Mouse (Mus musculus) common myeloid progenitor, adult 5-6 weeks (primary cell): Measurements from ENCODE around the gene A730061H03Rik. TPM values are rescaled to one million over a fixed set of nuclear protein-coding genes. Genes with fewer than 3 reads are reported as not detected.

Experiments used
- ATAC-seq: replicated peaks from 2 replicates; pipeline ENCODE4 v1.8.0; 2016; ENCODE audit warnings: low read depth, mild to moderate bottlenecking, moderate TSS enrichment, inconsistent platforms; ENCODE audit not compliant: poor library complexity, severe bottlenecking
- total RNA-seq: library from RNA; stranded (forward); fragments of 200-1000, 187-1606 nt; gene quantifications from 2 replicates; pipeline ENCODE4 v1.2.3, GENCODE M21; 2017

A730061H03Rik gene
- total RNA-seq = not detected in 2 replicates

DNA sequence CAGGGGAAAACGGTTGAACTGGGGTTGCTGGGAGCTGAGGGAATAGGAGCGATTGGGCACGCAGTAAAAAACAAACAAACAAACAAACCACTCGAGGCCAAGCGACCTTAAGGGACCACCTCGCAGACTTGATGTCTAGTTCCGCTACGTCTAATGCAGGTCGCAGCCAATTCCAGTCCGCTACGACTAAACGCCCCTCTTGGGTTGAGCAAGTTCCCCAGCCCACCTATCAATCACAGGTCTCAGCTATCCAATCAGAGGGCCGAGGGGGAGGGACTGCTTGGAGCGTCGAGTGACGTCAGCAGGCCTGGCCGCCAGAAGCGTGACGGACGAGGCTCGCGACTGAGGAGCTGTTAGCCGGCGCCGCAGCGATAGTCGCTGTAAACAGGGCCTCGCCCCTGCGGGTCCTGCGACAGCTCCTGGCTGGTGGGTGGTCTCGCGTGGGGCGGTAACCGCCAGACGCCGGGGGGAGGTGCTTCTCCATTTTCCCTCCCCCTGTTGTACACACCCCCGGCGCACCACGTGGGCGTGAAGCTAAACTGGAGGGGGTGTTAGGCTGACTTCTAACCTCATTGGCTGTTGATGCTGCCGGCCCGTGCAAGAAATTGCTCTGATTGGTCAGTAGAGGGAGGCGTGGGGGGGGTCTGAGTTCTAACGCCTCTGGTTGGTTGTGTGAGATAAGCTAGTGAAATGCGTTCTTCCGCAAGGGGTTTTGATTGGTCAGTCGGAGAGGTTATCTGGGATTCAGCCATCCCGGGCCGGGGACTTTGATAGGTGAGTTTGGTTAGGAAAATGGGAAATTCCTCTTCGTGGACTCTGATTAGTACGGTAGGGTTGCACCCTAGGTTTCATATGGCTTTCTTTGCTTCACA, at the start of gene A730061H03Rik:
TSS of gene A730061H03Rik (minus strand) at position 205 of the 872 bp plus-strand sequence.
- ATAC-seq = peak; percentile 76

- ATAC-seq = no peak
These were observed 48.1 kb upstream of the A730061H03Rik start for GRCm38 (mm10) chr14:55608339-55608738.

GRCm38 (mm10) chr14:55605743-55606459, 45.7 kb upstream of the A730061H03Rik start:
- no peak for ATAC-seq

DNA sequence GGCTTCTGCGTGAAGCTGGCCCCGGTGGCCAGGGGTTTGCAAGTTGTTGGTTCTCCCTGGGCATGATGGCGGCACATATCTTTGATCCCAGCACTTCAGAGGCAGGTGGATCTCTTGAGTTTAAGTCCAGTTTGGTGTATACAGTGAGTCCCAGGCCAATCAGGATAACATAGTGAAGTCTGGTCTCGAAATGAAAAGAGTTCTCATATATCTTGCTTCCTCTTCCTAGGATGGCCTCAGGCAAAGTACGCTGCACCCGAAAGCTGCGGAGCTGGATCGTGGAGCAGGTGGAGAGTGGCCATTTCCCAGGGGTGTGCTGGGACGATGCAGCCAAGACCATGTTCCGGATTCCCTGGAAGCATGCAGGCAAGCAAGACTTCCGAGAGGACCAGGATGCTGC, 44.6 kb upstream of the A730061H03Rik start:
- no peak for ATAC-seq

DNA sequence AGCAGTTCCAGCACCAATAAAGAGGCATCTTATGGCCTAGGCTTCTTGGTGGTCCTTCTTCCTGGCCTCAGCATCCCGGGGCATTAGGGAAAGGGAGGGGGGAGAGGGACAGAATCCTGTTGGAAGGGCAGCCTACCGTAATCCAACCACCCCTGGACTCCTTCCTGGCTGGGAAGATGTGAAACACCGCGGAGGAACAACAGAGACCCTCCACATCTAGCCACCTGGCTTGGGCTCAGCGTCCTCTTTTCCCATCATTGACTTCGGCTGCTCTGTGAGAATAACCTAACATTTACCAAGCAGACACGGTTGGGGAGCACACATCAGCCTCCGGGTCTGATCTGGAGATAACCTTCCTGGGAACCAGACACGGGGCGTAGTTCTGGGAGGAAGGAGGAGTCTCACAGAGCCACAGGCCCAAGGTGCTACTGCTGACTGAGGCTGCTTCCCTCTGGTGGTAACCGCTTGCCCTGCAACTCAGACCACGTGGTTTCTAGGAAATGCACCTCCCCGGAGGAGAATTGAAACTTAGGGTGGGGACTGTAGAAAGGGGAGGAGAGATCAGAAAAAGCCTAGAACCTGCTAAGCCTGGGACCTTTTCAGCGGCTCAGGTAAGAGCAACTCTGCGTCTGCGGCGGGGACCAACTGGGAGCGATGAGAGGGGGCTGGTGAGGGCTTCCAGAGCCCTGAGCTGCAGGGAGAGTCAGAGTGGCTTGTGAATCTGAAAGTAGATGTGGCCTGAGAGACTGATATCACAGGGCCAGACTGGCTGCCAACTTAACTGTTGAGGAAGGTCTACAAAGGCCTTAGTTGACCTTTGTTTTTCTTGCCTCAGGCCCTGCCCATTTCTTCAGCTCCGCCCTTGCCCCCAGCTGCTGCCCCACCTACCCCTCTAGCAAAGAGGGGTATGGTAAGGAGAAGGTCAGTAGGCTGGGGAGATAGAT, 43.7 kb upstream of the A730061H03Rik start:
- ATAC-seq = peak; percentile 93

GRCm38 (mm10) chr14:55603271-55603632, 43.0 kb upstream of the A730061H03Rik start, which contains the start of gene Irf9:
Gene Irf9 (plus strand): TSS chr14:55603571.
- ATAC-seq = 0 out of 2 replicates have a peak, but pooled peaks have one; percentile 16

DNA sequence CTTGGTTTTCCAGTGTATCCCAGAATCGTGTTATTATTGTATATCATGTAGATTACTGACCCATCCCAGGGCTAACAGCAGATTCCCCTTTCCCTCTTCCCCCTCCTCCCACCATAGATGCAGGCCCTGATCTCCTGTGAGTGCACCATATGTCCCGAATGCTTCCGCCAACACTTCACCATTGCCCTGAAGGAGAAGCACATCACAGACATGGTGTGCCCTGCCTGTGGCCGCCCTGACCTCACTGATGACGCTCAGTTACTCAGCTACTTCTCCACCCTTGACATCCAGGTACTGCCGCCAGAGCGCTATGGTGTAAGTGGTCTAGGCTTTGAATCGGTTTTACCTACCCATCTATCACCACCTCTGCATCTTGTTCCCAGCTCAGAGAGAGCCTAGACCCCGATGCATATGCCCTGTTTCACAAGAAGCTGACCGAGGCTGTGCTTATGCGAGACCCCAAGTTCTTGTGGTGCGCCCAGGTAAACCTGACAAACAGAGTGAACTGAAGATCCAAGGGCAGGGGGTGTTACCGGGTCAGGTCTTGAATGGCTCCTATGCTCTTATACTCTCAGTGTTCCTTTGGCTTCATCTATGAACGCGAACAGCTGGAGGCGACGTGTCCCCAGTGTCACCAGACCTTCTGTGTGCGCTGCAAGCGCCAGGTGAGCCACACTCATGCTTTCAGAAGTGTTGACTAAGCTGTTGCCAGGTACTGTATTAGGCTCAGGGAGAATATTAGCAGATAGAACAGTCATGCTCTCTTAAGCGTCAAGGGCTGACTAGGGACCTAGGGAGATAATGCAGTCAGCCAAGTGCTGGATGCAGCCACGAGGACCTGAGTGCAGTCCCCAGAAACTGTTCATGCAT, 38.5 kb upstream of the A730061H03Rik start:
- no peak for ATAC-seq

GRCm38 (mm10) chr14:55596036-55596690, 36.0 kb upstream of the A730061H03Rik start:
- ATAC-seq = no peak

DNA sequence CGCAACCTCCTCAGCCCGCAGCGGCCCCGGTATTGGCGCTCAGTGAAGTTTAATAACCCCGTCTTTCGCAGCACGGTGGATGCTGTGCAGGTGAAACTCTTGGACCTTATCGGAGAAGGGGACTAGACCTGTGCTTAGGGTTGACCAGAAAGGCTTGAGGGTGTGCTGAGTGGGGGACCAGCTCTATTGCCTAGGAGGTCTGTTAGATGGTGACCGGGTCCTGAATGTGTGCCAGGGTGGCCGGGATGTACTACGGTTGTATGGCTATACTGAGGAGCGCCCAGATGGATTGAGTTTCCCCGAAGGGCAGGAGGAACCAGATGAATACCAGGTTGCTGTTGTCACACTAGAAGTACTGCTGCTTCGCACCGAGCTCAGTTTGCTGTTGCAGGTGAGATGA, 32.0 kb upstream of the A730061H03Rik start:
- ATAC-seq = no peak

GRCm38 (mm10) chr14:55591331-55591891, 31.2 kb upstream of the A730061H03Rik start, which contains the start of gene Rnf31:
Gene Rnf31 (plus strand): TSS chr14:55591708.
- peak; percentile 85 for ATAC-seq

DNA sequence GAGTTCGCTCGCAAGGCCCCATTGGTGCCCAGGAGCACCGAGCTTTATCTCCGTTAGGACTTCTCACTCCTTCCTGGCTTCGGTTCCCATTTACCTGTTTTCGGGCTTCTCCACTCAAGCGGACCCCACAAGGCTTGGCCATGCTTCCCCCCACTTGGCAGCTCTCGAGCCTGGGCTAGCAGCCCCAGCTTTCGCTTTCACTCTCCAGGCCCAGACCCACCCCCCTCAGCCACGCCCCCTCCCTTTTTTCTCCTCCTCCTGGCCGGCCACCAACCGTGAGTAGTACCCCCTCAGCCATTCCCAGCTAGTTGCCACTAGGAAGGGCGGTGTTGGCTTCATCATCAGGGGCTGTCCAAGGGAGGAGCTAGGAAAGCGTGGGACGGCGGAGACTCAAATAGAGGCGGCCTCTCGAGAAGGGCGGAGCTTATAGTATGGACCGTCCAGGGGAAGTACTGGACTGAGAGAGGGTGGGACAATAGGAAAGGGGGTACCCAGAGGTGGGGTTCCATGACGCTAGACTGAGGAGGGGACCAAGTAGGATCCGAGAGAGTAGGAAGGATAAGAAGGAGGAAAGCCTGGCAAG, 30.6 kb upstream of the A730061H03Rik start, which contains the start of gene Psme2:
TSS of gene Psme2 (minus strand) at position 366 of the 583 bp plus-strand sequence.
- peak; percentile 83 for ATAC-seq

GRCm38 (mm10) chr14:55589771-55590448, 29.7 kb upstream of the A730061H03Rik start:
- no peak for ATAC-seq

GRCm38 (mm10) chr14:55589271-55589670, 29.1 kb upstream of the A730061H03Rik start:
- ATAC-seq = no peak

GRCm38 (mm10) chr14:55586149-55586548, 25.9 kb upstream of the A730061H03Rik start:
- ATAC-seq = peak; percentile 6; the same call in 1 of the 2 replicates

- peak; percentile 13; the same call in 1 of the 2 replicates for ATAC-seq
These were observed 25.4 kb upstream of the A730061H03Rik start for GRCm38 (mm10) chr14:55585566-55585960.

DNA sequence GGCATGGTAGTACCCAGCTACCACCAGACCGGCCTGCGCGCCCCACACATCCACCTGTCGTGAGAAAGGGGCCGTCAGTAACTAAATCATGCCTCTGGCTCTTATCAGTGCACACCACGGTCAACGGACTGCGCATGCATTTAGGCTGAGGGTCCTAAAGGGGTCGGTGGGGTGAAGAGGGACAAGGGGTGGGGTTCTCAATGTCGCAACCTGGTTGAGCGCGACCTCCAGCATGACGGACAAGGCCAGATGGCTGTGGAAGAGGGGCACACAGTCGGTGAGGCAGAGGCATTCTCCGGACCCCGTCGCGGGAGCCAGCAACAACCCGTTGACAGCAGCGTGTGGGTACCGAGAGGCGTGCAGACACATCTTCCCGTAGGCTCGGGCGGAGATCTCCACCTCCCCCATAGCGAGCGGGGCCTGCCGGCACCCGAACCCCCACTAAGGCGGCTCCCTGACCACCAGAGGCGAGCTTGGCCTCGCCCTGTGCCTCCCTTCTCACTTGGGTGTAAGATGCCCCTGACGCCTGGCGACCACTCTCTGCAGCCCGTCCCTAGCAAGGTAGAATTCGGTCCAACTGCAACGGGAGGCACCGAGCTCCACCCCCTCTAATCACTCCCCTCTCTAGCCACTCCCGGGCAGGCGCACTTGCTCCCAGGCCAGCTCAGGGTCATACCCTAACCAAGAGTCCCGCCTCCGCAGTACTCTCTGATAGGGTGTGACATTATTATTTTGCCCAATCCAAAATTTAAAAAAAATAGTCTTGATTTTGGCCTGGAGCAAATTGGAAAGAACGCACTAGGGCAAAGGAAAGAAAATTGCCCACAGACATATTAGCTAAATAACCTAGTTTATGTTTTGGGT, 24.7 kb upstream of the A730061H03Rik start, which contains the start of gene Emc9:
TSS of gene Emc9 (minus strand) at position 601 of the 864 bp plus-strand sequence.
- ATAC-seq = peak; percentile 86
